Mouse (Mus musculus) adrenal gland, postnatal 10 days (tissue): Measurements from ENCODE around the gene Frmd7. TPM values are rescaled to one million over a fixed set of nuclear protein-coding genes. Genes with fewer than 3 reads are reported as not detected.

ENCODE experiments used
- DNase-seq: peaks from one replicate; pipeline ENCODE4 v3.0.0; 2021; ENCODE audit warnings: mixed read lengths
- long read RNA-seq, 2 experiments: library from polyadenylated mRNA; stranded (forward); transcript quantifications; one replicate each; pipeline ENCODE4 v2.0.0; 2021
- total RNA-seq, 2 experiments: library from RNA; stranded (reverse); gene quantifications; 2 replicates each; pipeline ENCODE4 v1.2.3; 2021

The Frmd7 gene
- under 1 TPM in 1 of 2 experiments, not detected in 1; 0.15 TPM for total RNA-seq
- long read RNA-seq, experiment 1, result 0 reads
- long read RNA-seq, experiment 2, result 0 reads

GRCm38 (mm10) chrX:50942610-50943009 is at the start of gene Frmd7:
Frmd7 (minus strand) TSS chrX:50942710.
- DNase-seq, result no peak

DNA sequence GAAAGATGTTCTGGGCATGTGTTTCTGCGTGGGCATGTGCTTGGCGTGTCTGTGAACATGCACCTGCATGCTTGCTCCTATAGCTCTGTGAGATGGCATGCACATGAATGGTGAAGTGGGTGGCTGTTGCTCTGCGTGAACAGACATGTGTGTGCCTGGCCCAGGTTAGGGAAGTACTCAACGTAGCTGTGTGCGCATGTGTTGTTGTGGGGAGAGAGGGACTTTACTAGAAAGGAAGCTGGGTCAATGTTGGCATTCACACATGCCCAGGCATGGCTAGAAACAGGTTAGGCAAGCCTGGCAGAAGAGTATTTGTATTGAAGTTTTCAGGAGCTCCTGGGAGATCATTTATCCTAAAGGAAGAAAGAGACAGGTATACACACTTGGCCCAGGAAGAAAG is 48.8 kb upstream of the Frmd7 start:
- no peak for DNase-seq

DNA sequence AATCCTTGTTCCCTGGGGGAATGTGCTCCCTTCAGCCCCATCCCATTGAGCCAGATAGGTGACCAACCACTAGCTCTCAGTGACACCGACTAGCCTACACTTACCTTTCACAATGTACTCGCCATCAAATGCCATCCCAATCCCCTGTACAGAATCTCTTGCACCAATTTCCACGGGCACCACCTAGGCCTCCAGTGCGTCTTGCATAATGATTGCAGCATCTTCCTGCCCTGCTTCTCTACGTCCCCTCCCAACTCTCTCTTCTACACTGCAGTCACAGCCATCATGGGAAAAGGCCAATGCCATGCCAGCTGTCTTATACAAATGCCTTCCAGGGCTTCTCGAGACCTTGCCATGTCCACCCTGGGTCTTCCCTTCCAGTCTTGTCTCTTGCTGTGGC is 47.4 kb upstream of the Frmd7 start:
- DNase-seq, result no peak

DNA sequence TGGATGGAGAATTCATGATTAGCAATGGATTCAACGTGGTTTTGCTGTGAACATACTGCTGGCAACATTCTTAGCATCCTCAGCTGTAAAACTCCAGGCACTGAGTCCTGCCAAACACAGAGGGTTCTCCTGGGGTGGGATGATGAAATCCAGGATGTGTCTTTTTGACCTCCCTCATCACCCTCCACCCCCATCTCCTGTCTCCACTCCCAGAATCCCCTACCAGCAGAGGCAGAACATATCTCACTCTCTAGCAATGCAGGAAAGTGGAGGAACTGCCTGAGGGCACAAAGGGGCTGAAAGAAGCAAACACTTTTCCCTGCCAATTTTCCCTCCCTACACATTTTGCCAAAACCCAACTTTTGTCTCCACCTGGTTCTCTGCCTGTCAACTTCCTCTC is 46.1 kb upstream of the Frmd7 start:
- DNase-seq, result no peak

DNA sequence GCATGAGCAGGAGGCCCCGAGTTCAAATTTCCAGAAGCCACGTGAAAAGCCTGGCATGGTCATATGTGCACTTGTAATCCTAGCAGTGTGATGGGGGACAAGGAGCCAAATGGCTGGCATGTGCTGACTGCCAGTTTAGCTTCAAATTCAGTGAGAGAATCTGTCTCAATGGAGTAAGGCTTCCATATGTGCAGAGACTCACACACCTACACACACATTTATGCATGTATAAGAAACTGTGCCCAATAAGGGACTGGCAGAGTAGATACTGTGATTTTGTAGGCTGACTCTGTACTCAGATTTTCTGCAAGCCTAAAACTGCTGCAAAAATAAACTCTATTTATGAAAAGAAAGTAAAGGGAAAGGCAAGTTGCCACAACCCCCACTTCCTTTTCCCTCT is 35.9 kb upstream of the Frmd7 start:
- DNase-seq, result no peak

- DNase-seq, result no peak
Measured at GRCm38 (mm10) chrX:50972145-50972544, 29.6 kb upstream of the Frmd7 start.

- no peak for DNase-seq
Measured at GRCm38 (mm10) chrX:50969907-50970306, 27.4 kb upstream of the Frmd7 start.

DNA sequence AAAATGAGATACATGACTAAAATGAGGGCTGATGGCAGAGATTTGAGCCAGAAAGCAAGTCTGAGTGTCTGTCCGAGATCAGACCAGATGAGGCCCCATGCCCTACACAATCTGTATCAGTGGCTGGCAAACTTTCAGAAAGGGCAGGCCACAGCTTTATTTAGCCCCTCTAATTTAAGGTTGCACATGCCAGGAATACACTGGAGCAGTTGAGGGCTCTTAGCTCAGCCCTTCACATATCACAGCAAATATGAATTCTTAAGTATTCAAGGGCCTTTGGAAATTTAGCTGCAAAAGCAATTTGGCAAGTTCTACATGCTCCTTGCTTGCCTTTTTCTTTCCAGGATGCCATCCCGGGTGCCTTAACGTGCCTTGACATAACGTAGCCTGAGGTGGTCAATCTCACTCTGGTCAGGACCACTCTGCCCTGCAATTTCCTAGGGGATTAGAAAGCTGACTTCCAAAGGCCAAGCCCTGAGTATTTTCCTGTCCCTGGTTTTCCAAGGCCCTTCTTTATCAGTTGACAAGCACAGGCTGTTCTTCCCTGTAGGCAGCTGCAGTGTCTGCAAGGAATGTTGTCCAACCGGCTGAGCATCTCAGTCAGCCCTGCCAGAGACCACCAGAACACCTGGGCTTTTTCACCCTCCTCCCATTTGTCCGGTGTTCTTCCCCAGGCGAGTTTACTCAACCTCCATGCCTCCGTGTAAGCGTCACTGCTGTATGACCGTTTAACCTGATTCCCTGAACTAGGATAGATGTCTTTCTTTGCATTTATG is 25.8 kb upstream of the Frmd7 start:
- no peak for DNase-seq

DNA sequence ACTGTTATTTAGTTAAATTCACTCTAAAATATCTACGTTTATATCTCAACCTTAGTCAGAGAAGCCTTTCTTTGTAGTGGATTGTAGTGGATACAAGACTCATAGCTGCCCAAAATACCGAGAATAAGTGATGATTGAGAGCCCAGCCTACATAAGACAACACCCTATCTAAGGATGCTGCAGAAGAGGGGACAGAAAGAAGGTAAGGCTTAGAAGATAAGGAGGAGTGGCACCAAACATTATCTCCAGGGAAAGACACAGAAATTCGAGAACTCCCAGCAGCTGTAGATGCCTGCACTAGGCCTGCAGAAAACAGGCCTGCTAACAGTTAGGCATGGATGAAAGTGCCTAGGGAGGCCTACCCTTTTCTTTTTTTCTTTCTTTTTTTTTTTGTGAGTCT is 22.6 kb upstream of the Frmd7 start:
- no peak for DNase-seq

DNA sequence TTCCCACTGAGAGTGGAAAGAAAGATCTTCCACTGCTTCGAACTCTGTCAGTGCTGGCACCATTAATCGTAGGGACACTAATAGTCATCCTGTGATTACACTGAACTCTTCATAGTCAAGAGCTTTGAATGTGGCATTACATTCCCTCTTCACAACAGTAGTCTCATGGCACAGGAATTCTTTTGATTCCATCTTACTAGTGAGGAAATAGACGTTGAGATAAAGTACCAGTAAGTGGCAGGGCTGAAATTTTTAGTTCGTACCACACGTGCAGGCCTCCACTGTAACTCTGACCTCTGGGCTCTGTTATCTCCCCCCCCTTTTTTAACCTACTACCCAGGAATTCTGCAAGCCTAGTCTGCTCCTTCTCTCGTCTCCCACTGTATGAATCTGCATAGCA is 20.4 kb upstream of the Frmd7 start:
- no peak for DNase-seq

GRCm38 (mm10) chrX:50948633-50949032 is 6.1 kb upstream of the Frmd7 start:
- peak; percentile 57 for DNase-seq

- no peak for DNase-seq
Measured at GRCm38 (mm10) chrX:50948116-50948515, 5.6 kb upstream of the Frmd7 start.

DNA sequence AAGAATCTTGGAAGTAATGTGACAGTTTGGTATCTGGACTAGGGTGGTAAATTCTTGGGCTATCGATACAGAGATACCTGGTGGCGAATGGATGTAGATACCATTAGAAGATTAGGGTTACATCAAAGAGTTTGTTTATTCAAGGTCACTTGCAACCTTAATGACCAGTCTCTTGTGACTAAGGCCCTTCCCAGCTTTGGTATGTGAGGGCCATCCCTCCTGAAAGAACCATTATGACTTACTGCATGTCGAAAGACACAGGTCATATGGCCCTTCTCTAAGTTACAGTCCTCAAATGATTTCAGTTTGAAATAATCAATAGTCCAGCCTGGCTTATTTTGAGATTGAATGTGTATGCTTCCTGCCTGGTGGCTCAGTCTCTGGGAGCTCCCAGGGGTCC is 5.4 kb downstream of the Frmd7 start:
- no peak for DNase-seq

DNA sequence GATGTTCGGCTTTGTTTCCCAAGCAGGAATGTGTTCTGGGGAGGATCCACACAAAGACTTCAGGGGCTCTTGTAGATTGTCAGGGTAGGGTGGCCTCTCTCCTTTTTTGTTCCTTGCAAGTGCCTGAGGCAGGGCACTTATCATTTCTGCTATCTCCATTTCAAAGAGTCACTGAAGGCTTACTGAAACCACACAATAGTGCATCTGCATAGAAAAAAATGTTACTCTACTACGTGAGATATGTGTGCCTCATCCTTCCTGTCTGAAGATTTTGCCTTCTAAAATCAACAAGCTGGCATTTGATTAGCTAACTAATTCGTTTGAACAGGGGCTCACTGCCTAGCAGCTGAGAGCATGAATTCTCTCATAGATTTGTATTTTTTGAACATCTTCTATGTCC is 12.2 kb downstream of the Frmd7 start:
- DNase-seq, result no peak

GRCm38 (mm10) chrX:50926893-50927545 is 15.5 kb downstream of the Frmd7 start:
- no peak for DNase-seq

DNA sequence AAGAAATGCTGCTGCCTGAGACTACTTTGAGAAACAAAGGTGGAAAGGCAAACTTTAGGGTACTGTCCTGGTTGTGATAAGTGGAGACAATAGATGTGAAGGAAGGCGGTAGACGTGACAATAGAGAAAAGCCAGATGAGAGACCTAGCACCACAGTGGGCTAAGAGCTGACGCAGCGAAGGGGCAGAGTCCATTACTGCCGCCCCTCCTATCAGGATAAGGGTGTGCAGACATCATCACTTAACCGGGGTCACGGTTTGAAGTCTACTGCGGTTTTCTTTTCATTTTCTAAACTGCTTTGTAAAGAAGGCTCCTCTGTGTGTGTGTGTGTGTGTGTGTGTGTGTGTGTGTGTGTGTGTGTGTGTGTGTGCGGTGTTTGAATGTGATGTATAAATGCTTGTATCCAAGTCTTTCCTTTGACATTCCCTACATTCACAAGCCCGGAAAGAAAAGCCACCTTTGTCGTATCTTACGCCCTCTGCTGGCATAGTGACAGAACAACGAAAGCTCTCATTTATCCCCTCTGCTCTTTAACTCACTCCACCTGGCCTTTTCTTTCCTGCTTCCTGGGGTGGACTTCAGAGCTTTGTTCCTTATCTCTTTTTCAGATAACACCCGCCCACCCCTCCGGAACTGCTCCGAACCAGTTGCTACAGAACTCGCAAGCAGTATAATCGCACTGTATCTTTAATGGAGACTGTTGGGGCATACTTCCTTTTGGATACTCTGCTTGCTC is 17.7 kb downstream of the Frmd7 start:
- DNase-seq, result peak; percentile 16

DNA sequence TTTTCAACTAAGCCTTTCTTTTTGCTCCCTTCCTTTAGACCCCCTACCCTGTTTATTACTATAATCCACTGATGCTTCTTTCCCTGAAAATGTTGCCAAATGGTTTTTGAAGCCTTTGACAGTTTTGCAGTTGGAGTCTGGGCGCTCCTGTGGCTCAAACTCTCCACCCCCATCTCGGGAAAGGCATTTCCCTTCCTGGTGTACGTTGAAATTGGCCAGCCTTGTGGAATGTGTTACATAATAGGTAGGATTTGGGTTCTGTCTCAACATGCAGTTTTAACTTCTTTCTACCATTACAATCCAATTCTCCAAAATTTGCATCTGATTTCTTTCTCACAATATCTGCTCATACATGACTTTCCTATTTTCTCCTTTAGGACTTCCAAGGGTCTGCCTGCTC is 23.8 kb downstream of the Frmd7 start:
- DNase-seq, result no peak

DNA sequence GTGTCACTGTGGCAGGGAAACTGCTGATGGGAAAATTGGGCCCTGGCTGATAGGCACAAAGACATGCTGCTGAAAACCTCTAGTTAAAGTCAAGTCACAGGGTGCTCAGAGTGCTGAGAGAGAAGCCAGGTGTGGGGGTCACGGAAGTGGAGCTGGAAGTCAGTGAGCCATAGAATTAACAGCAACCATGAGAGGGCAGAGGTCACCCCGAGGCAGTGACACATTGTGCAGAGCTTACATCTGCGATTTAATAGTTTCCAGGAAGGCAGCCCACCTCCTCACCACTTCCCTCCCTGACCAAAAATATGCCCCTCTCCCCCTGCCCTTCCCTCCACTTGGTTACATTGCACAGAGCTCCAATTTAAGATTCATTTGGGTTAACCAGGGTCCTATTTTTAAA is 25.1 kb downstream of the Frmd7 start:
- DNase-seq, result no peak

DNA sequence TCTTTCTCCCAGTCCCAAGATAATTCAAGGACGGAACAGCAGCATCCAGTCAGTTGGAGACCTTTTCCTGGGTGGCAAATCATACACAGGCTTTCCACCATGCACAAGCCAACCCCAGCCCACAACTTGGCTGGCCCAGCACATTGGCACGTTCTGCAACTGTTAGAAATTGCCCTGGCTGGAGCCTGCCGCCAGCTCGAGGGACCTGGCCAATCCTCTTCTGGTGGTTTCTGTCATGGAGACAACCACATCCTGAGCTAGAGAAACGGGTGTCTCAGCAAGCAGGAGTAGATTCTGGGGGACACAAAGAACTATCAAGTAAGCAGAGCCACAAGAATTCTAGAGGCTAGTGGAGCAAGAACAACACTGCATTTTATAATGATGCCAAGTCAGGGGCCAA is 32.6 kb downstream of the Frmd7 start:
- peak; percentile 3 for DNase-seq

DNA sequence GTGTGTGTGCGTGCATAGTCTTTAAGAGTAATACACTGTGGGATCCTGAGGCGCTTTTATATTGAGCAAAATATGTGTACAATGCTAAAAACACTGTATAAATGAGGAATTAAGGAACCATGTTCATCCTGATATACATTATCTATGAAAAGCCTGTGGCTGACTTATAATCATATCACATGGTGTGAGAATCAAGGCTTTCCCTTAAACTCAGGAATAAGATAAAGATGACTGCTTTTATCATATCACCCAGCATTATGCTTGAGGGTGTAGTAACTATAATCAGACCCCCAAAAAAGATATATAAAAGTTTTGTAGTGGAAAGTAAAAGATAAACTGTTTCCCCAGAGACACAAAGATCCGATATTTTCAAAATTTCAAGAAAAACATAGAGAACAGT is 39.0 kb downstream of the Frmd7 start:
- no peak for DNase-seq

DNA sequence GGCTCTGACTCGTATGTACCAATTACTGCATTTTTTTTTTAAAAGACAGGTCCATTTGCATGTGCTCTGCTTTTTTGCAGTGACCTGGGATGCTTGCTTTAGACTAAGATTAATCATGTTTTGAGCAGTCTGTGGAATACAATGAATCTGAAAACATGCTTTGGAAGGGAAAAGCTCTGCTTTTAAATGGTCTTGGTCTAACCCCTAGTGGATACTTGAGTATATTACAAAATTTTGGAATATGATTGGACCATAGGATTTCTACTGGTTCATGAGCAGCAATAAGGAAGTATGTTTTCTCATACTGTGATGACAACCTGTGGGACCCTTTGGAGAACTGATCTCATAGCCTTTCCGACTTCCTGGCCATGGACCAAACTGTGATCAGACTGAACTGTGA is 54.5 kb downstream of the Frmd7 start:
- DNase-seq, result no peak

GRCm38 (mm10) chrX:50874246-50875002 is 68.1 kb downstream of the Frmd7 start:
- DNase-seq, result no peak

- DNase-seq, result no peak
Measured at GRCm38 (mm10) chrX:50864734-50865133, 77.8 kb downstream of the Frmd7 start.
